Mouse (Mus musculus) embryo, embryonic 11.5 days (tissue): Measurements from ENCODE around the gene Polr2e.
A peak's percentile ranks its signal among the peaks of the same experiment; 100 is the strongest.

Experiments used
- DNase-seq: peaks from one replicate; pipeline ENCODE4 v3.0.0-alpha.2; 2012; ENCODE audit warnings: low read depth, low spot score

The Polr2e gene

GRCm38 (mm10) chr10:80035148-80035547 is 4.4 kb downstream of the Polr2e start:
- DNase-seq: no peak

DNA sequence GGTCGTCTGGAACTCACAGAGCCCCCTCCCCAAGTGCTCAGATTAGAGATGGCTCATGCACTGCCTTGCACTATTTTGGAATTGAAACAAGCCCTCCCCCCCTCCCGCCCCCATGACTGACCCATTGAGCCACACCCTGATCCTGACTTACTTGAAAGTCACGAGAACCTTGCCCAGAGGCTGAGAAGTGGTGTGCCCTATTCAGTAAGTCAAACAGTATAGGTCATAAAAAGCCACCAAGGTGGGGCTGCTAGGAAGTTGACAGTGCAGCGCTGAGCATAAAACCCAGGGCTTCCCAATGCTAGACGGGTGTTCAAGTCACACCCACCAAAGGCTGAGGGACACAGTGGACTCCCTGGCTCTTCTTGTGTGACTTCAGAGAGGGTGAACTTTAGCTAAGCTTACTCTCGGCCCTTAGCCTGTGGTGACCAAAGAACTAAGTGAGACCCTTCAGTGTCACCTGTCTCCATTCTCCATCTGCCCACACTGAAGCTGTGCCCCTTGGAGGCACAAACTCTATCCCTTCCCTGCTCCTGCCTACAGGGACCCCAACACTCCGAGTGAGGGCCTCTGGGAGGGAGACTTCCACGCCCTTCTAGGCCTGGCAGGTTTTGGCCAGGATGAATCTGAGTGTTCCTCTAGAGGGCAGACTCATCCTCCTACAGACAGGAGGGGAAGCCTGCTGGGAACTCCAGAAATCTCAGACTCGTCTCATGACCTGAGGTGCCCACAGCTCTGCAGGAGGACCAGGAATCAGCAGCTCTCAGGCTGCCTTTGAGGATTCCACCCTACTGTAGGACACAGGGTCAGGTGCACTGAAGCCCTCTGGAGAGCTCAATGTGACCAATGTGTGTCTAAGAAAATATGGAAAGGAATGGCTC is 5.8 kb downstream of the Polr2e start:
- DNase-seq: no peak

DNA sequence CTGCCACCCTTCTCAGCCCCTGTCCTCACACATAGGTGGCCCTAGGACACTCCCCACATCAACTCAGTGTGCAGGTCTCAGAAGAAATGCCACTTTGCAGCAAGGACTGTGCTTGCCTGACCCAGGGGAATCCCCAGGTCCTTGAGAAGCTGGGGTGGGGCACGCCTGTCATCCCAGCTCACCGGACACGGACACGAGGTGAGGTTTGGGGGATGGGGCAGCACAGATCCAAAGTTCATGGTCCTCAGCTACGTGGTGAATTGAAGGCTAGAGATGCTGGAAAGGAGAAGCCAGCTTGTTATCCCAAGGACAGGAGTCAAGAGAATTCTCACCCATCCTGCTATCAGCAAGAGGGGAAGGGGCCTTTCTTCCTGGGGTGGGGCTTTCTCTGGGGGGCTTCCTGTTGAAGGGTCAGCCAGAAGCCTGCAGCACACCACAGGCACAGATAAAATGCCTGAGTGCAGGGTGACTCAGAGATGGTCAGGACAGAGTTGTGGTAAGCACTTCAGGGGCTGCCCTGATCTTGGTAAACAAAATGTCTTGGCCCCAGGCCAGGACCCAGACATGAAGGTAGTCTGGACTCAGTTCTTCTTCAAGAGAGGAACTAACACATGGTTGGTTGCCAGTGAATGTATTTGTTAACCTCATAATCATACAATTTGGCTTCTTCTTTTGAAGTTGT is 6.7 kb downstream of the Polr2e start:
- no peak for DNase-seq

DNA sequence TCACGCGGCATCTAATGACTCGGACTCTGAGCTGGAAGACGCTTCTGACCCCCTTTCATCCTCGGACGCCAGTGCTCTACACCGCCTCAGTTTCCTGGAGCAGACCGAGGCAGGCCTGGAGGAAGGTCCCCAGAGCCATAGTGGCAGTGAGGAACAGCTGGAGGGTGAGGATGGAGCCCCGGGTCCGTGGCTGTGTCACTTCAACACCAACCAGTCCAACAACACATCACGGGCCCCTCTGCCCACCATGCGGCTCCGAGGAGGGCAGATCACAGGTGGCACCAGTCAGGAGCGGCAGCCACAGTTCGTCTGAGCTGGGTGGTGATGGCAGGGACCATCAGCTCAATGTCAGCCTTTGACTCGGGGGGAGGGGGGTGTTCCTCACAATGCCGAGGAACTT is 8.9 kb downstream of the Polr2e start:
- no peak for DNase-seq

- DNase-seq: no peak
These were observed 9.4 kb downstream of the Polr2e start for GRCm38 (mm10) chr10:80030191-80030590.

GRCm38 (mm10) chr10:80028521-80028846 is 11.1 kb downstream of the Polr2e start:
- no peak for DNase-seq

- DNase-seq: no peak
These were observed 11.7 kb downstream of the Polr2e start for GRCm38 (mm10) chr10:80027681-80028520.

DNA sequence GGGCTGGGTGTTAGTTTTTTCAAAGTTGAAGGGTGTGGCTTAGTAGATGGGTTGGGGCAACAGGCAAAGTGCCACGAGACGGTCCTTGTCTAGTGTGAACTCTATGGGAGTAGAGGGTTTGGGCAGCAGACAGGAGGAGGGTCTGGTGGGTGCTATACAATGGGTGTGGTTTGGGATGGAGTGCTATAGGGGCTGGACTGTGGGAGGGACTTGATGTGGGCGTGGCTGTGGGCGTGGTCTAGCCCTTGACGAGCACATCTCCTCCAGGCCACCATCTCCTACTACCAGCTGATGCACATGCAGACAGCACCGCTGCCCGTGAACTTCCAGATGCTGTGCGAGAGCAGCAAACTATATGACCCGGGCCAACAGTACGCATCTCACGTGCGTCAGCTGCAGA is 13.7 kb downstream of the Polr2e start:
- DNase-seq: no peak

- DNase-seq: no peak
These were observed 14.1 kb downstream of the Polr2e start for GRCm38 (mm10) chr10:80025463-80025862.

DNA sequence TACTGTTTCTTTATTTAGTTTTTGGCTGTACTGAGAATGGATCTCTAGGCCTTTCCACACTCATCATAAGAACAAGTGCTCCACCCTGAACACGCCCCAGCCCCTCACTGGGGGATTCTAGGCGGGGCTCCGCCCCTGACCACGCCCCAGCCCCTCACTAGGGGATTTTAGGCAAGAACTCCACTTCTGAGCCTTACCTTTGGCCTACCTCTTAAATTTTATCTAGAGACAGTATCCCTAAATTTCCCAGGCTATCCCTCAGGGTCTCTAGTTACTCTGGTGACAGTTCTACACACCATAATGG is 14.6 kb downstream of the Polr2e start:
- no peak for DNase-seq

- no peak for DNase-seq
These were observed 15.2 kb downstream of the Polr2e start for GRCm38 (mm10) chr10:80024229-80025043.

DNA sequence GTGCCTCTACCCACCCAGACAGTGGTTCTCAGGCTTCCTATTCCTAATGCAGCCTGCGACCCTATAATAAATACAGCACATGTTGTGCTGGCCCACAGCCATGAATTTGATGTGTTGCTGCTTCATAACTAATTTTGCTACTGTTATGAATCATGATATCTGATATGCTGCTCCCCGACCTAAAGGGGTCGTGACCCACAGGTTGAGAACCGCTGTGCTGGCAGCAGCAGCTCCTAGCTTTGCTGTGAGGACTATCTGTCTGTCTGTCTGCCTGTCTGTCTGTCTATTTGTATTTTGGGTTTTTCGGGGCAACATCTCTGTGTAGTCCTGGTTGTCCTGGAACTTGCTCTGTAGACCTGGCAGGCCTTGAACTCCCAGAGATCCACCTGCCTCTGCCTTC is 15.8 kb downstream of the Polr2e start:
- DNase-seq: no peak

GRCm38 (mm10) chr10:80022806-80023205 is 16.8 kb downstream of the Polr2e start:
- no peak for DNase-seq

DNA sequence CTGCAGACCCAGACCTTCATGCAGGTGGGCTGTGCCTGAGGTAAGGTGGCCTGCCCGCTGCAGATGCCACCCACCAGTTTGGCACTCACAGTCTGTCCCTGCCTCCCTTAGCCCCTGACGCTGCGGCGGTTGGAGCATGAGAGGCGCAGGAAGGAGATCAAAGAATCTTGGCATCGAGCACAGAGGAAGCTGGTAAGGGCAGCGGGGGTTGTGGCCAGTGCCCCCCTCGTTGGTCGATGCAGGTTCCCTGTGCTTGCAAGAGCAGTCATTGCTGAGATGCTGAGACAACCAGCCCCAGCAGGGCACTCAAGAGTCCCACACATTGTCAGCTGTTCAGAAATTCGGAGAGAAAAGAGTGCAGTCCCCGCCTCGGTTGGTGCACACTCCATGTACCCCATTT is 17.4 kb downstream of the Polr2e start:
- no peak for DNase-seq

GRCm38 (mm10) chr10:80021320-80021641 is 18.3 kb downstream of the Polr2e start:
- DNase-seq: no peak

- DNase-seq: no peak
These were observed 18.8 kb downstream of the Polr2e start for GRCm38 (mm10) chr10:80020603-80021319.

- no peak for DNase-seq
These were observed 19.4 kb downstream of the Polr2e start for GRCm38 (mm10) chr10:80020191-80020590.

DNA sequence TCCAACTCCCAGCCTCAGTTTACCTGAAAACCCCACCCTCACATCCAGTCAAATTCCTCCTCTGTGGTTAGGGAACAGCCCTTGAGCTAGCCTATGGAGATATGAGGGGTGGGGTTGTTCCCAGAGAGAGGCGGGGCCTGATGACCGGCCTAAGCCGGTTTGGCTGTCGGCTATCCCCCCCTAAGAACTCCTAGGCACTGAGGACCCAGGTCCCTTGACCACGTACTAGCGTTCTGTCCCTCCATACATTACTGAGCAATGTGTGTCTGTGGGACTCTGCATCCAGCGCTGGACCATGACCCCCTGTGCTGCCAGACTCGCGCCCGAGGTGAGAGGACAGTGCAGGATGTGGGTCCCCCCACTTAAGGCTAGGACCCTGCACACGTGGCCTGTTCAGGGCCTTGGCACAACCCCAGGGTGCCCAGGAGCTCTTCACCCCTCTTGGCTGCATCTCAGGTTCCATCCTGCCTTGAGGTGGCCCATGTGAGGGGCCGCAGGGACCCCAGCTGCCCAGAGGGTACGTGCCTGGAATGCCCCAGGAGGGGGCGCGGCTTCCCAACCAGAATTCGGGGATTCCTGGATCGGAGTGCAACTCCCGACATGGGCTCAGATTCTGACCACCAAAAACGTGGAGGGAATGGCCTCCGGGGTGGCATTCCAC is 20.0 kb downstream of the Polr2e start:
- peak; percentile 26 for DNase-seq

- no peak for DNase-seq
These were observed 20.8 kb downstream of the Polr2e start for GRCm38 (mm10) chr10:80018739-80019297.

DNA sequence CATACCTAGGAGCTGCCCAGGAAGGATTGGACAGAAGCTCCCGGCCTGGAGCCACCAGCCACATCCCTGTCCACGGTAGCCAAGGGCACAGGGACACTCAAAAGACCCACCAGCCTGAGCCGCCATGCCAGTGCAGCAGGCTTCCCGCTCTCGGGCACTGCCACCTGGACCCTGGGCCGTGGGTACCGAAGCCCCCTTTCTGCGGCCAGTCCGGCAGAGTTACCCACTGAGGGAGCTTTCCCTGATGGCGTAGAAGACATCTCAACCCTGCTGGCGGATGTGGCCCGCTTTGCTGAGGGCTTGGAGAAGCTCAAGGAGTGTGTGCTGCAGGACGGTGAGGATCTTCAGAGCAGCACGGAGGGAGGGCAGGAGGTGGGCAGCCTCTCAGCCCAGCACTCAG is 21.8 kb downstream of the Polr2e start:
- DNase-seq: no peak
